Mouse (Mus musculus) intestine, embryonic 14.5 days (tissue): ENCODE measurements around the gene Bcl9l. TPM values are rescaled to one million over a fixed set of nuclear protein-coding genes. Genes with fewer than 3 reads are reported as not detected.

Experiments
- ATAC-seq: fragments of 200-750 bp; cut with Nextera tagmentation; replicated peaks from 2 replicates; pipeline ENCODE4 v1.8.0; 2017; ENCODE audit warnings: low read depth, moderate number of reproducible peaks, moderate TSS enrichment, moderate library complexity; ENCODE audit not compliant: low FRiP score, low TSS enrichment
- DNase-seq: peaks from one replicate; pipeline ENCODE4 v3.0.0-alpha.2; 2018; ENCODE audit warnings: low spot score
- H3K27ac ChIP-seq: fragments of 300-500 bp; sonication (generic); 2 replicates; pipeline ENCODE4 v1.5.1; 2014; ENCODE audit warnings: low read depth, mild to moderate bottlenecking, control low read depth
- H3K27me3 ChIP-seq: fragments of 300-500 bp; sonication (generic); replicated peaks from 2 replicates; pipeline ENCODE4 v1.6.1; 2014; ENCODE audit warnings: low read length, control low read depth; ENCODE audit not compliant: control insufficient read depth, insufficient read depth
- H3K36me3 ChIP-seq: fragments of 300-500 bp; sonication (generic); 2 replicates; pipeline ENCODE4 v1.6.1; 2014; ENCODE audit warnings: low read length, control low read depth; ENCODE audit not compliant: control insufficient read depth, insufficient read depth
- H3K4me1 ChIP-seq: fragments of 300-500 bp; sonication (generic); replicated peaks from 2 replicates; pipeline ENCODE4 v1.6.1; 2014; ENCODE audit warnings: low read length, control low read depth, mixed read lengths; ENCODE audit not compliant: control insufficient read depth, insufficient read depth
- H3K4me2 ChIP-seq: fragments of 300-500 bp; sonication (generic); 2 replicates; pipeline ENCODE4 v1.6.1; 2014; ENCODE audit warnings: low read length
- H3K4me3 ChIP-seq: fragments of 300-500 bp; sonication (generic); 2 replicates; pipeline ENCODE4 v1.5.1; 2014; ENCODE audit warnings: low read depth, low read length, control low read depth, mixed read lengths
- H3K9ac ChIP-seq: fragments of 300-500 bp; sonication (generic); 2 replicates; pipeline ENCODE4 v1.6.1; 2014; ENCODE audit warnings: mild to moderate bottlenecking, low read length
- H3K9me3 ChIP-seq: fragments of 300-500 bp; sonication (generic); 2 replicates; pipeline ENCODE4 v1.6.1; 2016; ENCODE audit warnings: low read length, control low read depth; ENCODE audit not compliant: control insufficient read depth
- WGBS: fragments of 180-500 bp; shearing (Covaris S2); extraction: QIAGEN DNeasy Blood & Tissue Kit; methylation state at CpG from one replicate; pipeline ENCODE4 v1.1.7; 2014; 5-methylcytosine and 5-hydroxymethylcytosine counted together
- polyA plus RNA-seq: library from polyadenylated mRNA; unstranded; fragments of >200 nt; fragmentation: Nextera tagmentation; extraction: Ambion mirVana; gene quantifications from 2 replicates; pipeline ENCODE4 v1.2.1, GENCODE M21; 2014

Bcl9l gene
- polyA plus RNA-seq, 1 experiment from 2014 or later: 10.2 TPM

- no peaks in the 10 kb centered on the region for H3K9me3 ChIP-seq
- no peaks in the 10 kb centered on the region for H3K27me3 ChIP-seq
- no peaks in the 10 kb centered on the region for H3K36me3 ChIP-seq
- DNase-seq (no peak), ATAC-seq (no peak)
- no peak overlapping the region for H3K4me3 ChIP-seq
- no peak overlapping the region for H3K27ac ChIP-seq
- no peak overlapping the region for H3K9ac ChIP-seq
- WGBS: 62% methylated on average over 10 of the region's 10 CpGs
- H3K4me1 ChIP-seq: peaks cover 87% of the 10 kb centered on the region
- H3K4me2 ChIP-seq: no peak overlapping the region
Measured at GRCm38 (mm10) chr9:44491351-44491750, 8.7 kb downstream of the Bcl9l start.

DNA sequence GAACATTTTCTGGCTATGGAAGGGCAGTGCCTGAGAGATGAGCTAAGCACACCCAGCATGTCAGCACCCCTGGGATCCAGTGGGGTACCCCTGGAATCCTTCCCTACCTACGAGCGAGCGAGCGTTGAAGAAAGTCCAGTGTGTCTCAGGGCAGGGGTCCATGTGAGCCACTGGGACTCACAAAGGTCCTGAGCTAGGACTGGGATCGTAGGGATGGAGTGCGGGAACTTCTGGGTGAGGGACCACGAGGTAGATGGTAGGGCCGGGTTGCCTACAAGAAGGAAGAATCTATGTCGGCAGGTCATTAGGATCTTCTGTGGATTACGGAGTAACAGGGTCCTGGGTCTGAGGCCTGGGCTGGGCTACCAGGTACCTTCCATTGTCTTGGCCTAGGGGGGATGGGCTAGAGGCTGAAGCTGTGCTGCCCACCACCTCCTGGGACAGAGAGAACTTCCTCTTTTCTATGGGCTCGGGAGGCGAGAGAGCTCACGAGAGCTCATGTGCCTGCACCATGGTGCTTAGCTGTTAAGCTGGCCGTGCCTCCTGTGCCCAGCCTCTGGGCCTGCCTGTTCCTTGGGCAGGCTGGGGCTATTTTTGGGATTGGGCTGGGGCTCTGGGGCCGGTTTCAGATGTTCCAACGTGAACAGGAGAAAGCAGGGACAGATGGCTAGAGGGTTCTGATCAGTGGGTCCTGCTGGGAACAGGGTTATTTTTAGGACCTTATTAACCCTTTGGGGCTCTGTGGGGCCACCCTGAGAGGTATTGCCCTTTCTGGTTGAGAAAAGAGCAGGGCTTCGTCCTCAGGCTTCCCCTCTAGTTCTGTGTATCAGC, 10.2 kb downstream of the Bcl9l start:
- no peak overlapping the region for H3K27ac ChIP-seq
- H3K27me3 ChIP-seq: no peaks in the 10 kb centered on the region
- DNase-seq (no peak), ATAC-seq (no peak)
- no peaks in the 10 kb centered on the region for H3K9me3 ChIP-seq
- H3K4me2 ChIP-seq: no peak overlapping the region
- H3K9ac ChIP-seq: no peak overlapping the region
- H3K4me3 ChIP-seq: no peak overlapping the region
- no peaks in the 10 kb centered on the region for H3K36me3 ChIP-seq
- WGBS: 77% methylated on average over 17 of the region's 17 CpGs
- peaks cover 87% of the 10 kb centered on the region for H3K4me1 ChIP-seq

GRCm38 (mm10) chr9:44494261-44494862, 11.7 kb downstream of the Bcl9l start:
- WGBS: 24% methylated on average over 11 of the region's 11 CpGs
- H3K27ac ChIP-seq: peak overlapping the region; percentile 27; the same call in 1 of the 2 replicates
- peak overlapping the region; percentile 12; the same call in 1 of the 2 replicates for H3K4me2 ChIP-seq
- DNase-seq (no peak), ATAC-seq (no peak)
- no peak overlapping the region for H3K4me3 ChIP-seq
- no peaks in the 10 kb centered on the region for H3K27me3 ChIP-seq
- H3K4me1 ChIP-seq: peaks cover 75% of the 10 kb centered on the region
- H3K9ac ChIP-seq: peak overlapping the region; percentile 20; the same call in 1 of the 2 replicates
- no peaks in the 10 kb centered on the region for H3K36me3 ChIP-seq
- no peaks in the 10 kb centered on the region for H3K9me3 ChIP-seq

DNA sequence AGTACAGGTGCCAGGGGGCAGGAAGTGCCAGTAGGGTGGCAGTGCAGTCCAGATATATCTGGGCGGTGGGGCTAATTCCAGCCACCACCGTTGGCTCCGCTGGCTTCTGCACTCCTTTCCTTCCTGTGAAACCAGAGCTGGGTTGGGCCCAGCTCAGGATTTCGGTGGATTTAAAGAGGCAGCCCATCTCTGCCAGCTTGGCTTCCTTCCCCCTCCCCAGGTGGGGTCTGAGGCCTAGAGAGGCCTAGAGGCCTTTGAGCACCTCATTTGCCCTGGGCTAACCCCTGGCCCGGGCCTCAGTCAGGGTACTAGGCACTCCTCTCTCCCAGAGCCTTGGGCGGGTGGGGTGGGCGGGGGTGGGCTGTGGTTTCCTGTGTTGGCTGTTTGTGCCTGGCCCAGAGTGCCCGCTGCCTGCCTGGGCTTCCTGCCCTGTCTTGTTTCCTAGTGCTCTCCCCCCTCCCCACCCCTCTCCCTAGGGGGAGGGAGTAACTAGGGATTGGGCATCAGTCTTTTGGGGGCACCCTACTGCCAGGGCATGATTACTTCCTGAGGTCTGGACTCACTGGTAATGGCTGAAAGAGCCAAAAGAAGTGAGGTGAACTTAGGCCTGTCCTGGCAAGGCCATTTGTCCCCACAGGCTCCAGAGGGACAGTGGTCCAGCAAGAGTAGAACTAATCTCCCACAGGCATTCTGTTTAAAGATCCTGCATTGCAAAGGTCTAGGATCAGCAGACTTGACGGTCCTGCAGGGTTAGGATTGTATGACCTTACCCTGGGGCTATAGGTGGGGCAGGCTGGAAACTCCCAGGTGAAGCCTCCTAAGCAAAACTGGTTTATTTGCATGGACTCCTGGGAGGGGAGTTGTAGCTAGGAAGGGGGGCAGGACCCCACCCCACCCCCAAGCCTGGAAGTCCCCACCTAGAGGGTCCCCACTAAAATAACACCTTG, 12.5 kb downstream of the Bcl9l start:
- Histone ChIP-seq H3K27me3 (no peaks in the 10 kb centered on the region), H3K4me2 (peak overlapping the region; percentile 12; the same call in 1 of the 2 replicates), H3K4me3 (no peak overlapping the region), H3K4me1 (peaks cover 75% of the 10 kb centered on the region), H3K27ac (peak overlapping the region; percentile 27; the same call in 1 of the 2 replicates), H3K36me3 (no peaks in the 10 kb centered on the region), H3K9ac (peak overlapping the region; percentile 20; the same call in 1 of the 2 replicates), H3K9me3 (no peaks in the 10 kb centered on the region)
- DNase-seq (peak; percentile 51), ATAC-seq (no peak)
- 38% methylated on average over 9 of the region's 9 CpGs for WGBS

- Histone ChIP-seq H3K4me2 (no peak overlapping the region), H3K27ac (0 out of 2 replicates have a peak overlapping the region, but pooled peaks have one; percentile 14)
- WGBS: 74% methylated on average over 10 of the region's 10 CpGs
Measured at GRCm38 (mm10) chr9:44495810-44496344, 13.3 kb downstream of the Bcl9l start.

DNA sequence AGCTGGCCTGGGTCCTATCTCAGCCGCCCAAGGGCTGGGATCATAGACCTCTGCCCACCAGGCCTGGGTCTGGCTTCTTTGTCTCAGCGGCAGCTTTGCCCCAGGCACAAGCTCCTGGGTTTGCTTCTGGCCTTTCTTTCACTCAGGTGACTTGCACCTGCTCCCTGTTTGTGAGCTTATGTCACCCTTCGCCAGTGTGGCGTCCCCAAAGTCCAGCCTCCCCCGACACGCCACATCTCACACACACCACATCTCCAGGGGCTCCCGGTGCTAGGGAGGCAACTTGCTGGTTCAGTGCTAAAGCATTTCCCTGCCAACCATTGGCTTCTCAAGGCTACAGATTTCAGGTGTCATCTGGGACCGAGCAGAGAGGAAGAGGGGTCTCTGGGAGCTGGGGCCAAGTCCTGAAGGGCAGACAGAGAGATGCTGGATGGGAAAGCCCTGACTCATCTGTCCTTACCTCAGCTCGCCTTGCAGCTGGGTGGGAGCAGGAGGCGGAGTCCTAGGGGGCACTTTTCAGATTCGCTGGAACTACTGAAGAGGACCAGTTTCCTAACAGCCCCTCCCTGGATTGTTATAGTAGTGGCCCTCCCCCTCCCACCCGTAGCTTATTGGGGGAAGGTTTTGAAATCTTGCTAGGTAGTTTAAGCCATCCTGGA, 14.3 kb downstream of the Bcl9l start:
- no peaks in the 10 kb centered on the region for H3K27me3 ChIP-seq
- peaks cover 78% of the 10 kb centered on the region for H3K4me1 ChIP-seq
- DNase-seq: peak; percentile 49
- no peak overlapping the region for H3K4me3 ChIP-seq
- 0 out of 2 replicates have a peak overlapping the region, but pooled peaks have one; percentile 92 for H3K27ac ChIP-seq
- no peaks in the 10 kb centered on the region for H3K9me3 ChIP-seq
- H3K4me2 ChIP-seq: no peak overlapping the region
- H3K9ac ChIP-seq: peak overlapping the region; percentile 18; the same call in 1 of the 2 replicates
- WGBS: 48% methylated on average over 12 of the region's 12 CpGs
- ATAC-seq: no peak
- H3K36me3 ChIP-seq: peaks cover 7% of the 10 kb centered on the region

More at GRCm38 (mm10) chr9:44495810-44496344, 13.3 kb downstream of the Bcl9l start:
- Histone ChIP-seq H3K27me3 (no peaks in the 10 kb centered on the region), H3K4me1 (peaks cover 75% of the 10 kb centered on the region), H3K36me3 (peaks cover under 1% of the 10 kb centered on the region), H3K9ac (no peak overlapping the region), H3K4me3 (no peak overlapping the region), H3K9me3 (no peaks in the 10 kb centered on the region)
- ATAC-seq (no peak), DNase-seq (peak; percentile 48)

DNA sequence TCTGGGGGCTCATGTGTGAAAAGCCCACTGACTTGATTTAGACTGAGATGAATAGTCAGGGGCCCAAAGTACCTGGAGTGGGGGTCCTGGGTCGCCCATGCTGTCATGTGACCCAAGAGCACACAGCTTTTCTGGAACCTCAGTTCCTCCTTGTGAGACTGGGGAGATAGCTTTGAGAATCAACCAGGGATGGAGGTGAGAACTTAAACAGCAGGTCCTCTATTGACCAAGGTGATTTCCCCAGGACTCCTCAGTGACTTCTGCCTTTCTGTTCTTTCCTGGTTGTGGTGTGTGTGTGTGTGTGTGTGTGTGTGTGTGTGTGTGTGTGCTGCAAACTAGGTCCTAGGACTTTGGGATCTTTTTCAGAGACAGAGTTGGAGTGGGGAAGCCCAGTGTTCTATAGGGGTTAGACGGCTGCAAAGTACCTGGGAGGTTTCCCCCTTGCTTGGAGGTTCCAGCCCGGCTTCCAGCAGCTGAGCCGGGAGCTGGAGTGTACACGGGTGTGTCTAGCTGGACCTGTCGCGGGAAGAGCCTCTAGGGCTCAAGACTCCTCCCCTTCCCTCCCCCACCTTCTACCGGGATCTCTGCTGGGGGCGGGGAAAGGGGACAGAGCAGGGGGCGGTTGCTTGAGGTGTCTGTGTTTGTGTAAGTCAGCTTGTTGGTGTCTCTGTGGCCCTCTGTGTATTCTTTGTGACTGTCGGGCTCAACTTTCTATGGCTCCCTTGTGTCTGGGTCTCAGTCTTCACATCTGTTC, 15.2 kb downstream of the Bcl9l start:
- peak overlapping the region; percentile 93 for H3K4me2 ChIP-seq
- DNase-seq: peak; percentile 80
- peak overlapping the region; percentile 48 for H3K4me3 ChIP-seq
- WGBS: 4% methylated on average over 10 of the region's 11 CpGs
- H3K27ac ChIP-seq: peak overlapping the region; percentile 92
- peaks cover 73% of the 10 kb centered on the region for H3K4me1 ChIP-seq
- H3K36me3 ChIP-seq: peaks cover 13% of the 10 kb centered on the region
- no peaks in the 10 kb centered on the region for H3K9me3 ChIP-seq
- H3K27me3 ChIP-seq: no peaks in the 10 kb centered on the region
- peak overlapping the region; percentile 31 for H3K9ac ChIP-seq
- peak; percentile 4; the same call in 1 of the 2 replicates for ATAC-seq
